Mouse (Mus musculus) small intestine, adult 10 weeks (tissue): ENCODE results near the gene Tas2r117. TPM values are rescaled to one million over a fixed set of nuclear protein-coding genes. Genes with fewer than 3 reads are reported as not detected.

ENCODE experiments used
- polyA plus RNA-seq: library from polyadenylated mRNA; stranded (reverse); fragments of 350-450 nt; fragmentation: Illumina TruSeq; extraction: RNeasy Lipid Tissue Mini Kit (QIAGEN cat#74804); gene quantifications from one replicate; pipeline ENCODE4 v1.2.3, GENCODE M21; 2014; ENCODE audit warnings: low replicate concordance

The Tas2r117 gene
- polyA plus RNA-seq: not detected

GRCm38 (mm10) chr6:132802518-132802917 lies at the start of gene Tas2r117:
Tas2r117 (plus strand) TSS chr6:132802818.

GRCm38 (mm10) chr6:132754430-132754829 lies 48.2 kb upstream of the Tas2r117 start, which contains the start of gene Tas2r124:
Tas2r124 (plus strand) TSS chr6:132754730.

GRCm38 (mm10) chr6:132761831-132762230 lies 40.8 kb upstream of the Tas2r117 start, which contains the start of gene Tas2r102:
Tas2r102 (plus strand) TSS chr6:132762131.

GRCm38 (mm10) chr6:132778062-132778461 lies 24.6 kb upstream of the Tas2r117 start, which contains the start of gene Tas2r136:
Tas2r136 (minus strand) TSS chr6:132778162.

GRCm38 (mm10) chr6:132846842-132847241 lies 44.2 kb downstream of the Tas2r117 start, which contains the start of gene Tas2r123:
Tas2r123 (plus strand) TSS chr6:132847142.

Other genes with a start within 250 kb of the Tas2r117 start
- gene Prh1, start 233.0 kb upstream of the Tas2r117 start, polyA plus RNA-seq: not detected
- gene Prp2, start 206.9 kb upstream of the Tas2r117 start, polyA plus RNA-seq: not detected
- gene A630073D07Rik, start 151.3 kb upstream of the Tas2r117 start, polyA plus RNA-seq: not detected
- gene Tas2r120, start 145.9 kb upstream of the Tas2r117 start, polyA plus RNA-seq: not detected
- gene Tas2r121, start 101.8 kb upstream of the Tas2r117 start, polyA plus RNA-seq: not detected
- not detected for gene Tas2r122, start 90.9 kb upstream of the Tas2r117 start, polyA plus RNA-seq
- not detected for gene Tas2r115, start 64.8 kb upstream of the Tas2r117 start, polyA plus RNA-seq
- gene Tas2r124, start 48.1 kb upstream of the Tas2r117 start, polyA plus RNA-seq: not detected
- not detected for gene Tas2r102, start 40.7 kb upstream of the Tas2r117 start, polyA plus RNA-seq
- not detected for gene Tas2r136, start 24.7 kb upstream of the Tas2r117 start, polyA plus RNA-seq
- gene Tas2r123, start 44.3 kb downstream of the Tas2r117 start, polyA plus RNA-seq: not detected
- not detected for gene Tas2r116, start 52.6 kb downstream of the Tas2r117 start, polyA plus RNA-seq
- not detected for gene Tas2r110, start 65.2 kb downstream of the Tas2r117 start, polyA plus RNA-seq
- gene Tas2r113, start 90.2 kb downstream of the Tas2r117 start, polyA plus RNA-seq: not detected
- not detected for gene Tas2r125, start 106.8 kb downstream of the Tas2r117 start, polyA plus RNA-seq
- not detected for gene Tas2r129, start 148.3 kb downstream of the Tas2r117 start, polyA plus RNA-seq
- not detected for gene Tas2r131, start 155.1 kb downstream of the Tas2r117 start, polyA plus RNA-seq
- gene Tas2r109, start 178.1 kb downstream of the Tas2r117 start, polyA plus RNA-seq: not detected
- gene Tas2r103, start 234.3 kb downstream of the Tas2r117 start, polyA plus RNA-seq: not detected